Mouse (Mus musculus) cerebellum, adult (tissue): Measurements from ENCODE around the gene Sema3f.

Experiments
- ATAC-seq: cut with Nextera tagmentation; 2 replicates; pipeline ENCODE4 v1.9.2; 2017; ENCODE audit warnings: mild to moderate bottlenecking, moderate library complexity, mixed read lengths; ENCODE audit not compliant: insufficient number of reproducible peaks, low FRiP score, low TSS enrichment

Sema3f gene

DNA sequence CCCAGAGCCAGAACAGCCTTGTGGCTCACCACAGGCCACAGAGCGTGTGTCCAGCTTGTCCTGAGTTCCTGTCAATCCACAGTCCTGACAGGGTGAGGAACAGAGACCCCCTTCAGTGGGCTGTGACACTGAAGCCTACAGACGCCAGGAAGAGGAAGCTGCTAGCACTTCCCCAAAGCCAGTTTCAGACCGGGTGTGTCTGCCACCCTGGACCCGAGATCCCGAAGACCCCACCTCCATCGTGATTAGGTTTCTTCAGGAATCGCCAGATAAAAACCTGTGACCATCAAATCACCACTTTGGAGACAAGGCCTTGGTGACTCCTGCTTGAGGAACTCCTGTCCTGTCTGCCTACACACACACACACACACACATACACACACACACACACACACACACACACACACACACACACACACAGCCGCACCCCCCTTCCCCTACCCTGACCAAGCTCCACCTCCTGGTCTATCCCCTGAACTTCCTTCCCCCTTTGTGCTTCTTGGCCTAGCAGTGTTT is 70.0 kb downstream of the Sema3f start:
- no peak for ATAC-seq

DNA sequence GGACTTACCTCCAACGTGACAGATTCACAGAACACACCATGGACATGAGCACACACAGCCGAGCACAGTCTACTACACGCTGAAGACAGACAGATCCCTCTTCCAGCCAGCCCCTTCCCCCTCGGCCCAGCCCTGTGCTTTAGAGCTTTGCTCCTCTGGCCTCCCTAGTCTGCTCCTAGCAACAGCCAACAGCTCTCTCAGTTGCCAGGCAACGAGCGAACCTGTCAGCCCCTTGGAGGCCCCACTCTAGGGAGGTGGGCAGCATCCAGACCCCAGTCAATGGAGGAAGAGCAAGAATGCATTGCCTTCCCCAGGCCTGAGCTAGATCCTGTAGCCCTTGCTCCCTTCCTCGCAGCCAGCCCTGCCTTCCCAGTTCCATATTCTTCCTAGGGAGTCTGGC is 73.2 kb downstream of the Sema3f start:
- no peak for ATAC-seq

DNA sequence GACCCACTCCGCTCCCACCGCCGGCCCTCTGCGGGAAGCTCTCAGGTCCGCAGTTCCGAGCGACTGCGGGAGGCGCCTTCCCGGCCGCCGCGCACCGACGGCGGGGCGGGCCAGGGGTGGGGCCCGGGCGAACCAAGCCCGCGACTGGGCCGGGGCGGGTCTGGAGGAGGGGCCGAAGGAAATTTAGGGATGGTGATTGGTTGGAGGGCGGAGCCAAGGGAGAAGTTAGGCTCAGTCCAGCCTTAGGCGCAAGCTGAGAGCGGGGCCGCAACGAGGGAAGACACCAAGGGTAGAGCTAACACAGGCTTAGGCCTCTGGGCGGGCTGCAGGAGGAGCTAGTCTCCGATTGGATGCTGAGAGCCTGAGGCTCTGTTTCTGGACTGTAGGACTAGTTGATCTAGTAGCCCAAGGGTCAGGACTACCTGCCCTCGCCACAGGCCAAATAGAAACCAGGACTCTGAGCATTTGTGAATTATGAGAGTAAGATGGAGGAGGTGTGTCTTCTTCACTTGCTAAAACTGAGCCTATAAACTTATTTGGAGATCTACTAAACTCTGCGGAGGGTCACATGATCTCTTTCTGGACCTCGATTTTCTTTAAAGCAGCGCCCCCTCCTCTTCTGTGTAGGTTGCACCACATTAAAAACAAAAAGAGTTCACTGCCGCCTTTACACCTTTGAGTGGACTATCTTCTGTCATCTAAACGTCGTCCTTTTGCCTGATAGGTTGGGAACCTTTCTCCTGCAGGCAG is 74.8 kb downstream of the Sema3f start, which contains the start of gene Gnai2:
Gene Gnai2 (minus strand): TSS at position 89 of the 750 bp plus-strand sequence.
- ATAC-seq: peak; percentile 92

GRCm38 (mm10) chr9:107634406-107635278 is 75.6 kb downstream of the Sema3f start:
- no peak for ATAC-seq

- ATAC-seq: no peak
Measured at GRCm38 (mm10) chr9:107633661-107634405, 76.4 kb downstream of the Sema3f start.

- no peak for ATAC-seq
Measured at GRCm38 (mm10) chr9:107633091-107633660, 77.1 kb downstream of the Sema3f start.

DNA sequence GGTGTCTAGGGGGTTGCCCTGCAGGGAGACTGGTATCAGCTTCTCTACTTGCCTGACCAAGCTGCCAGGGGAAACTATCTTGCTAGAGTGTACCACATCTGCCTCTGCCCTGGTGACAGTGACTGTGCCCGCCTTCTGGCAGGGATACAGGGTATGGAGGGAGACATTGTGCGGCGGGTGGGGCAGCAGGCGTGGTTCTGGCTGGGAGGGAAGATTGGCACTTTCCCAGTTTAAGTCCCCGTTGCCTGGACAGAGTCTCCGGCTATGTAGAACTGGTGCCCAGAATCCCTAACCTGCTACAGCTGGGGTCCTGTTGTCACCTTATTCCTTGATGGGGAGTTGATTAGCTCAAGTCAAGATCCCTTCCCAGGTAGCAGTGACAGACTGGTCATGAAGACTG is 77.8 kb downstream of the Sema3f start:
- no peak for ATAC-seq

DNA sequence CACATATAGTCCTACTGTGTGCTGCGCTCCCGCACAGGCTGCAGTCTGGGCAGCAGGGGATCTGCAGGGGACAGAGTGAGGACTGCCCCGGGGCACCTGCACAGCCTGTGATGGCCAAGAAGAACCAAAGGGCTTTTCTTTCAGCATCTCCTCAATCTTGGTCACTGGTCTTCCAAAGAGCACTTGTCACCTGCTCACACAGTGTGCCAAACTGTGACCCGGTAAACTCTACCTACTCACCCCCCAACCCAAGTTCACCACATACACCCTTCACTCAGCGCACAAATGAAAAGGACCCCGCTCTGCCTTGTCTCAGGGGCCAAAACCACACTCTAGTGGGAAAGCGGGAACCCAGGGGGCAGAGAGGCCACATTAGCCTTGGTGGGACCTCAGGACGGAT is 78.4 kb downstream of the Sema3f start:
- ATAC-seq: no peak
